Mouse (Mus musculus) urinary bladder, adult 2 months (tissue): ENCODE measurements around the gene Nfkbib. TPM values are rescaled to one million over a fixed set of nuclear protein-coding genes. Genes with fewer than 3 reads are reported as not detected.

ENCODE experiments used
- DNase-seq: peaks from one replicate; pipeline ENCODE4 v3.0.0; 2022; ENCODE audit warnings: low spot score
- polyA plus RNA-seq: library from polyadenylated mRNA; depleted of rRNA; stranded (reverse); fragments of >200 nt; gene quantifications from 2 replicates; pipeline ENCODE4 v1.2.3, GENCODE M21; 2012; rRNA removed

Gene Nfkbib
- polyA plus RNA-seq: 16.4 and 18.6 TPM in 2 replicates

GRCm38 (mm10) chr7:28767462-28767965 is at the start of gene Nfkbib:
TSS of gene Nfkbib (minus strand) at chr7:28767512.
- no peak for DNase-seq

- DNase-seq: no peak
These were observed 49.6 kb upstream of the Nfkbib start for GRCm38 (mm10) chr7:28816920-28817319.

- DNase-seq: no peak
These were observed 48.9 kb upstream of the Nfkbib start for GRCm38 (mm10) chr7:28816201-28816600.

- DNase-seq: no peak
These were observed 47.9 kb upstream of the Nfkbib start for GRCm38 (mm10) chr7:28815230-28815629.

GRCm38 (mm10) chr7:28814306-28815034 is 47.2 kb upstream of the Nfkbib start:
- DNase-seq: no peak

GRCm38 (mm10) chr7:28812949-28813348 is 45.6 kb upstream of the Nfkbib start:
- no peak for DNase-seq

- no peak for DNase-seq
These were observed 45.1 kb upstream of the Nfkbib start for GRCm38 (mm10) chr7:28812436-28812835.

GRCm38 (mm10) chr7:28811640-28812275 is 44.4 kb upstream of the Nfkbib start:
- DNase-seq: no peak

- peak; percentile 85 for DNase-seq
These were observed 43.9 kb upstream of the Nfkbib start for GRCm38 (mm10) chr7:28811228-28811627.

- DNase-seq: peak; percentile 98
These were observed 43.1 kb upstream of the Nfkbib start for GRCm38 (mm10) chr7:28810107-28811066.

GRCm38 (mm10) chr7:28809401-28810089 is 42.2 kb upstream of the Nfkbib start:
- peak; percentile 69 for DNase-seq

- peak; percentile 95 for DNase-seq
These were observed 41.7 kb upstream of the Nfkbib start for GRCm38 (mm10) chr7:28808957-28809393.

- DNase-seq: no peak
These were observed 41.1 kb upstream of the Nfkbib start, which contains the start of gene Hnrnpl for GRCm38 (mm10) chr7:28808221-28808941. TSS of gene Hnrnpl (plus strand) at chr7:28808541.

- peak; percentile 35 for DNase-seq
These were observed 40.4 kb upstream of the Nfkbib start for GRCm38 (mm10) chr7:28807641-28808220.

- no peak for DNase-seq
These were observed 39.6 kb upstream of the Nfkbib start for GRCm38 (mm10) chr7:28806869-28807268.

- no peak for DNase-seq
These were observed 36.4 kb upstream of the Nfkbib start for GRCm38 (mm10) chr7:28803756-28804155.

- no peak for DNase-seq
These were observed 35.7 kb upstream of the Nfkbib start for GRCm38 (mm10) chr7:28802846-28803588.

- DNase-seq: no peak
These were observed 34.8 kb upstream of the Nfkbib start for GRCm38 (mm10) chr7:28801901-28802670.

GRCm38 (mm10) chr7:28801451-28801850 is 34.1 kb upstream of the Nfkbib start:
- no peak for DNase-seq
